Mouse (Mus musculus) liver, postnatal 0 days (tissue): ENCODE measurements around the gene Thoc2. TPM values are rescaled to one million over a fixed set of nuclear protein-coding genes. Genes with fewer than 3 reads are reported as not detected.
"Not testable (repeated sequence)": the region's sequence is repeated elsewhere in the genome, so short reads cannot be mapped to it uniquely, and the experiment has no call there.

Source experiments
- ATAC-seq: fragments of 200-750 bp; cut with Nextera tagmentation; 2 replicates; pipeline ENCODE4 v1.8.0; 2017; ENCODE audit warnings: mild to moderate bottlenecking, moderate library complexity
- DNase-seq: peaks from one replicate; pipeline ENCODE4 v3.0.0-alpha.2; 2016
- H3K27ac ChIP-seq: fragments of 300-500 bp; sonication (generic); 2 replicates; pipeline ENCODE4 v1.5.1; 2014; ENCODE audit warnings: antibody characterized with exemption, moderate library complexity, mild to moderate bottlenecking, low read depth
- H3K27me3 ChIP-seq: fragments of 300-500 bp; sonication (generic); 2 replicates; pipeline ENCODE4 v1.6.1; 2014; ENCODE audit warnings: low read length, control low read depth, mixed read lengths; ENCODE audit not compliant: insufficient read depth
- H3K36me3 ChIP-seq: fragments of 300-500 bp; sonication (generic); replicated peaks from 2 replicates; pipeline ENCODE4 v1.6.1; 2014; ENCODE audit warnings: mild to moderate bottlenecking, control low read depth, low read length, moderate library complexity, mixed read lengths; ENCODE audit not compliant: insufficient read depth
- H3K4me1 ChIP-seq: fragments of 300-500 bp; sonication (generic); 2 replicates; pipeline ENCODE4 v1.6.1; 2014; ENCODE audit warnings: antibody characterized with exemption, mild to moderate bottlenecking, control low read depth; ENCODE audit not compliant: insufficient read depth
- H3K4me2 ChIP-seq: fragments of 300-500 bp; sonication (generic); 2 replicates; pipeline ENCODE4 v1.6.1; 2014; ENCODE audit warnings: low read depth, mild to moderate bottlenecking, low read length, moderate library complexity, mixed read lengths
- H3K4me3 ChIP-seq: fragments of 300-500 bp; sonication (generic); 2 replicates; pipeline ENCODE4 v1.5.1; 2014; ENCODE audit warnings: low read depth, low read length
- H3K9ac ChIP-seq: fragments of 300-500 bp; sonication (generic); replicated peaks from 2 replicates; pipeline ENCODE4 v1.6.1; 2014; ENCODE audit warnings: mild to moderate bottlenecking, moderate library complexity
- H3K9me3 ChIP-seq: fragments of 300-500 bp; sonication (generic); 2 replicates; pipeline ENCODE4 v1.6.1; 2016; ENCODE audit warnings: mild to moderate bottlenecking, control low read depth, low read length, mixed read lengths
- CTCF ChIP-seq: sonication (generic); IDR thresholded peaks from 2 replicates; pipeline ENCODE4 v1.5.1; 2016; ENCODE audit warnings: antibody characterized with exemption, low read depth
- EP300 ChIP-seq: IDR thresholded peaks from 2 replicates; pipeline ENCODE4 v1.6.1; 2016; ENCODE audit warnings: antibody characterized with exemption, low read depth, mild to moderate bottlenecking
- WGBS: fragments of 180-500 bp; shearing (Covaris S2); extraction: QIAGEN DNeasy Blood & Tissue Kit; methylation state at CpG from one replicate; pipeline ENCODE4 v1.1.7; 2014; ENCODE audit not compliant: insufficient replicate concordance; 5-methylcytosine and 5-hydroxymethylcytosine counted together
- polyA plus RNA-seq: library from polyadenylated mRNA; unstranded; fragments of >200 nt; fragmentation: Nextera tagmentation; extraction: Ambion mirVana; gene quantifications from 2 replicates; pipeline ENCODE4 v1.2.1, GENCODE M21; 2015

Gene Thoc2
- 21.2 and 25.7 TPM in 2 replicates for polyA plus RNA-seq

GRCm38 (mm10) chrX:41920574-41920973 is at the start of gene Thoc2:
Gene Thoc2, minus strand, starts transcription at chrX:41920674.
- H3K4me2 ChIP-seq = no peak within 1 kb of the TSS
- no peaks in the 10 kb centered on the region for H3K4me1 ChIP-seq
- no peak for DNase-seq
- H3K4me3 ChIP-seq = no peak within 1 kb of the TSS
- H3K9me3 ChIP-seq = no peaks in the 10 kb centered on the region
- no peak within 1 kb of the TSS for H3K27ac ChIP-seq
- no peak for ATAC-seq
- no peaks in the 10 kb centered on the region for H3K27me3 ChIP-seq
- no peak within 1 kb of the TSS for H3K9ac ChIP-seq
- TF ChIP-seq EP300 = no peak
- TF ChIP-seq CTCF = no peak
- H3K36me3 ChIP-seq = no peaks in the 10 kb centered on the region
- WGBS = 76% methylated on average over 1 of the region's 1 CpGs

- Histone ChIP-seq H3K9me3 (peaks cover 3% of the 10 kb centered on the region; the same call in 1 of the 2 replicates), H3K27ac (no peak overlapping the region), H3K27me3 (no peaks in the 10 kb centered on the region), H3K36me3 (no peaks in the 10 kb centered on the region), H3K4me1 (no peaks in the 10 kb centered on the region), H3K4me2 (no peak overlapping the region), H3K9ac (no peak overlapping the region), H3K4me3 (no peak overlapping the region)
- DNase-seq = no peak
- no peak for TF ChIP-seq EP300
- TF ChIP-seq CTCF = no peak
- ATAC-seq = no peak
- WGBS = 90% methylated on average over 2 of the region's 2 CpGs
These were observed 49.6 kb upstream of the Thoc2 start for GRCm38 (mm10) chrX:41970096-41970495.

- DNase-seq = no peak
- WGBS = 85% methylated on average over 4 of the region's 4 CpGs
- no peak overlapping the region for H3K4me2 ChIP-seq
These were observed 48.9 kb upstream of the Thoc2 start for GRCm38 (mm10) chrX:41969341-41969740.

GRCm38 (mm10) chrX:41957161-41957560 is 36.7 kb upstream of the Thoc2 start:
- Histone ChIP-seq H3K27me3 (no peaks in the 10 kb centered on the region), H3K27ac (no peak overlapping the region), H3K4me2 (no peak overlapping the region), H3K9me3 (no peaks in the 10 kb centered on the region), H3K4me1 (no peaks in the 10 kb centered on the region), H3K36me3 (no peaks in the 10 kb centered on the region), H3K9ac (no peak overlapping the region), H3K4me3 (no peak overlapping the region)
- WGBS = 54% methylated on average over 4 of the region's 4 CpGs
- ATAC-seq (no peak), DNase-seq (peak; percentile 45)
- TF ChIP-seq EP300 = no peak
- peak; percentile 72 for TF ChIP-seq CTCF

More at GRCm38 (mm10) chrX:41969341-41969740, 48.9 kb upstream of the Thoc2 start:
- Histone ChIP-seq H3K9me3 (no peaks in the 10 kb centered on the region; the same call in 1 of the 2 replicates), H3K27me3 (no peaks in the 10 kb centered on the region), H3K9ac (no peak overlapping the region), H3K4me1 (no peaks in the 10 kb centered on the region), H3K36me3 (no peaks in the 10 kb centered on the region), H3K27ac (no peak overlapping the region), H3K4me3 (no peak overlapping the region)
- no peak for ATAC-seq
- TF ChIP-seq EP300 (no peak), CTCF (no peak)

- Histone ChIP-seq H3K4me2 (no peak overlapping the region), H3K36me3 (no peaks in the 10 kb centered on the region), H3K4me1 (no peaks in the 10 kb centered on the region), H3K27me3 (no peaks in the 10 kb centered on the region), H3K27ac (no peak overlapping the region), H3K9ac (no peak overlapping the region), H3K4me3 (no peak overlapping the region), H3K9me3 (no peaks in the 10 kb centered on the region)
- 80% methylated on average over 5 of the region's 5 CpGs for WGBS
- no peak for ATAC-seq
- TF ChIP-seq EP300 = no peak
- no peak for TF ChIP-seq CTCF
- DNase-seq = no peak
These were observed 21.4 kb upstream of the Thoc2 start for GRCm38 (mm10) chrX:41941840-41942239.

- not testable (repeated sequence) for H3K4me1 ChIP-seq, H3K4me3 ChIP-seq, H3K36me3 ChIP-seq, H3K9ac ChIP-seq, H3K27ac ChIP-seq, DNase-seq, H3K27me3 ChIP-seq, H3K9me3 ChIP-seq, ATAC-seq, H3K4me2 ChIP-seq
- 65% methylated on average over 6 of the region's 6 CpGs for WGBS
These were observed 11.3 kb upstream of the Thoc2 start for GRCm38 (mm10) chrX:41931821-41932220.

GRCm38 (mm10) chrX:41924708-41925107 is 4.2 kb upstream of the Thoc2 start:
- H3K9me3 ChIP-seq = no peaks in the 10 kb centered on the region
- DNase-seq = no peak
- no peaks in the 10 kb centered on the region for H3K4me1 ChIP-seq
- no peak overlapping the region for H3K4me2 ChIP-seq
- no peaks in the 10 kb centered on the region for H3K36me3 ChIP-seq
- H3K9ac ChIP-seq = no peak overlapping the region
- no peaks in the 10 kb centered on the region for H3K27me3 ChIP-seq
- 70% methylated on average over 5 of the region's 5 CpGs for WGBS
- ATAC-seq = no peak
- H3K27ac ChIP-seq = no peak overlapping the region
- no peak for TF ChIP-seq CTCF
- no peak for TF ChIP-seq EP300
- no peak overlapping the region for H3K4me3 ChIP-seq
